Mouse (Mus musculus): ENCODE data around the gene Qtrt1.

GRCm38 (mm10) chr9:21451391-21451790 lies 39.8 kb downstream of the Qtrt1 start:
- TF ChIP-seq POLR2A (IDR thresholded peaks at IDR 0.05; ENCODE audit: low read depth, low read length): no peak
- TF ChIP-seq CTCF (IDR thresholded peaks at IDR 0.05; ENCODE audit: extremely low read depth, insufficient read depth, insufficient read length, insufficient replicate concordance): no peak
